Mouse (Mus musculus) liver, postnatal 0 days (tissue): ENCODE measurements at regions not wholly inside any gene's neighbourhood (a gene's known extent, or its start where the extent isn't known, plus 50 kb on each side); places are given as distances from the start of the nearest gene placed in this dataset.

Source experiments
- CTCF ChIP-seq: sonication (generic); IDR thresholded peaks from 2 replicates; pipeline ENCODE4 v1.5.1; 2016; ENCODE audit warnings: antibody characterized with exemption, low read depth
- EP300 ChIP-seq: IDR thresholded peaks from 2 replicates; pipeline ENCODE4 v1.6.1; 2016; ENCODE audit warnings: antibody characterized with exemption, low read depth, mild to moderate bottlenecking

- TF ChIP-seq CTCF (no peak), EP300 (no peak)
These were observed 109.8 kb downstream of the Drd1 start for GRCm38 (mm10) chr13:53945681-53946080.
